Mouse (Mus musculus): ENCODE measurements around the gene Efna2. TPM values are rescaled to one million over a fixed set of nuclear protein-coding genes. Genes with fewer than 3 reads are reported as not detected.

Gene Efna2
- polyA plus RNA-seq, 1 experiment from 2014 or later, result 0.53 TPM

- H3K27me3 ChIP-seq (ENCODE audit: control insufficient read depth, insufficient read depth, low read depth, low read length), result peaks cover 75% of the 10 kb centered on the region
- H3K9me3 ChIP-seq (replicated peaks; ENCODE audit: control insufficient read depth, low read length), result no peaks in the 10 kb centered on the region
- H3K27ac ChIP-seq (ENCODE audit: low read length), result no peak overlapping the region
- H3K9ac ChIP-seq (ENCODE audit: low read depth, low read length), result no peak overlapping the region
- ATAC-seq (ENCODE audit: low read depth), result no peak
- H3K4me2 ChIP-seq (ENCODE audit: low read depth, low read length), result no peak overlapping the region
- no peaks in the 10 kb centered on the region for H3K36me3 ChIP-seq (ENCODE audit: control insufficient read depth, insufficient read depth)
- H3K4me1 ChIP-seq (ENCODE audit: control insufficient read depth, low read depth, low read length), result peaks cover 3% of the 10 kb centered on the region; the same call in 1 of the 2 replicates
- no peak overlapping the region for H3K4me3 ChIP-seq (ENCODE audit: low read depth, low read length)
- WGBS (ENCODE audit: insufficient replicate concordance), result 71% methylated on average over 10 of the region's 10 CpGs
Measured at GRCm38 (mm10) chr10:80187739-80188138, 8.5 kb downstream of the Efna2 start.

DNA sequence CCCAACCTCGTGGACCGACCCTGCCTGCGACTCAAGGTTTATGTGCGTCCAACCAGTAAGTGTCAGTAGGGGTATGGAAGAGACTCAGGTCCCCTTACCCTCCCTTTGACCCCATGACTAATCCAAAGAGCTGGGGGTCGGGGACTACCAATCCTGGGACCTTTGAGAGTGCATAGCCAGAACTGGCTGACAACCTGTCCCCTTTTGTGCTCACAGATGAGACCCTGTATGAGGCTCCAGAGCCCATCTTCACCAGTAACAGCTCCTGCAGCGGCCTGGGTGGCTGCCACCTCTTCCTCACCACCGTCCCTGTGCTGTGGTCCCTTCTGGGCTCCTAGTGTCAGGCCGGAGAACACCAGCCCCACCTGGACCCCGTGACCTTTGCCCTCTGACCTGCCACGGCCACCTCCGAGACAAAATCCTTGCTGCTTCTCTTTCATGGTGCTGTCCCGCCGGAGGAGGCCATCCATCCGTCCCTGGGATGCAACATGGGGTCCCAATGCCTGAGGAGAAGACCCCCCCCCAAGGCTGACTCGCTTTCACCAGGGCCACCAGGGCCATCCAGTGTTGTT lies 9.3 kb downstream of the Efna2 start:
- peaks cover 81% of the 10 kb centered on the region for H3K27me3 ChIP-seq (ENCODE audit: control insufficient read depth, insufficient read depth, low read depth, low read length)
- 70% methylated on average over 15 of the region's 15 CpGs for WGBS (ENCODE audit: insufficient replicate concordance)

GRCm38 (mm10) chr10:80189999-80190398 lies 10.7 kb downstream of the Efna2 start:
- no peak overlapping the region for H3K27ac ChIP-seq (ENCODE audit: low read length)
- peaks cover 3% of the 10 kb centered on the region; the same call in 1 of the 2 replicates for H3K4me1 ChIP-seq (ENCODE audit: control insufficient read depth, low read depth, low read length)
- H3K36me3 ChIP-seq (ENCODE audit: control insufficient read depth, insufficient read depth), result no peaks in the 10 kb centered on the region
- 5% methylated on average over 21 of the region's 21 CpGs for WGBS (ENCODE audit: insufficient replicate concordance)
- H3K9me3 ChIP-seq (replicated peaks; ENCODE audit: control insufficient read depth, low read length), result no peaks in the 10 kb centered on the region
- H3K27me3 ChIP-seq (ENCODE audit: control insufficient read depth, insufficient read depth, low read depth, low read length), result peaks cover 79% of the 10 kb centered on the region
- peak overlapping the region; percentile 33 for H3K4me3 ChIP-seq (ENCODE audit: low read depth, low read length)
- no peak for ATAC-seq (ENCODE audit: low read depth)
- no peak overlapping the region for H3K9ac ChIP-seq (ENCODE audit: low read depth, low read length)
- H3K4me2 ChIP-seq (ENCODE audit: low read depth, low read length), result peak overlapping the region; percentile 55

More for the DNA sequence above, 9.3 kb downstream of the Efna2 start:
- H3K9me3 ChIP-seq (replicated peaks; ENCODE audit: control insufficient read depth, low read length), result no peaks in the 10 kb centered on the region
- no peak overlapping the region for H3K4me2 ChIP-seq (ENCODE audit: low read depth, low read length)
- H3K9ac ChIP-seq (ENCODE audit: low read depth, low read length), result no peak overlapping the region
- H3K4me3 ChIP-seq (ENCODE audit: low read depth, low read length), result no peak overlapping the region
- no peak overlapping the region for H3K27ac ChIP-seq (ENCODE audit: low read length)
- peaks cover 3% of the 10 kb centered on the region; the same call in 1 of the 2 replicates for H3K4me1 ChIP-seq (ENCODE audit: control insufficient read depth, low read depth, low read length)
- H3K36me3 ChIP-seq (ENCODE audit: control insufficient read depth, insufficient read depth), result no peaks in the 10 kb centered on the region
- ATAC-seq (ENCODE audit: low read depth), result no peak

DNA sequence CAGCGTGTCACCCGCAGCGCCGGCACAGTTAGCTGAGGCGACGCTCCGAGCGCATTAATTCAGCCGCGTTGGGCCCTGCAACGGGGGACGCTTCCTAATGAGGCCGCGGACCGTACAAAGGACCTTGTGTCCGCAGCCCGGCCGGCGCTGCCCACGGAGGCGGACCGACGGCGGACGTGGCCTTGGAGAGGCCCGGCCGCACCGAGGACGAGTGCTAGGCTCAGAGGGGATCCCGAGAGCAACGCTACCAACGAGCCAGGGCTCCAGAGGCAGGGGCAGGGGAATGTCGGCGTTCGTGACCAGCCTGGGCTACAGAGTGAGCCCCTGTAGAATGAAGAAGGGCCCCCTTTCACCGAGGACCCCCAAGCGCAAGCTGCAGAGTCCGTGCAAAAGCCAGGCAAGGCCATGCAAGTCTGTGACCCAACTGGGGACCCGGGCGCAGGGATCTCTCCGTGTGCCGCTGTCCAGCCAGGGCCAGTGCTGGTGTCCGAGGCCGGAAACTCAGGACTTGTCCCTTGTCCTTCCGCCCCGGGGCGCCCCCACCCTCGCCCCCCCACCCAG lies 11.3 kb downstream of the Efna2 start:
- Histone ChIP-seq H3K4me3 (ENCODE audit: low read depth, low read length) (peak overlapping the region; percentile 33), H3K4me2 (ENCODE audit: low read depth, low read length) (peak overlapping the region; percentile 55), H3K9ac (ENCODE audit: low read depth, low read length) (no peak overlapping the region), H3K36me3 (ENCODE audit: control insufficient read depth, insufficient read depth) (no peaks in the 10 kb centered on the region), H3K4me1 (ENCODE audit: control insufficient read depth, low read depth, low read length) (peaks cover 3% of the 10 kb centered on the region; the same call in 1 of the 2 replicates), H3K27me3 (ENCODE audit: control insufficient read depth, insufficient read depth, low read depth, low read length) (peaks cover 76% of the 10 kb centered on the region), H3K27ac (ENCODE audit: low read length) (no peak overlapping the region), H3K9me3 (replicated peaks; ENCODE audit: control insufficient read depth, low read length) (no peaks in the 10 kb centered on the region)
- ATAC-seq (ENCODE audit: low read depth), result no peak
- WGBS (ENCODE audit: insufficient replicate concordance), result under 1% methylated on average over 44 of the region's 48 CpGs

DNA sequence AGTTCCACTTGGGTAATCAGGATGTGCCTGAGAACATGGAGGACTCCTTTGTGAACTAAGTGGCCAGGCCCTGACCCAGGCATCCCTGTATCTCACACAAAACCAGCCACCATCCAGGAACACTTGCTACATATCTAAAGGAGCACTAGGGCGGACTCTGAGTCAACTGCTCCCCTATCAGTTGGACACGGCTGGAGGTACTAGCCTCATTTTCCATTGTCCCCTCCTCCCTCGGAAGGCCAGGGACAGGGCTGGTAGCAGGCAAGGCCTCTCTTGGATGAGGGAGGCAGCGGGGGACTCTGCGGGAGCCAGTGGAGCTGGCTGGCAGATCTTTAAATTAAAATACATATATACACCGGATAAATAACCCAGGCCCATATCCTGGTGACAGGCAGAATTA lies 14.7 kb downstream of the Efna2 start:
- no peak overlapping the region for H3K4me2 ChIP-seq (ENCODE audit: low read depth, low read length)
- peaks cover 3% of the 10 kb centered on the region; the same call in 1 of the 2 replicates for H3K4me1 ChIP-seq (ENCODE audit: control insufficient read depth, low read depth, low read length)
- no peaks in the 10 kb centered on the region for H3K36me3 ChIP-seq (ENCODE audit: control insufficient read depth, insufficient read depth)
- H3K9ac ChIP-seq (ENCODE audit: low read depth, low read length), result no peak overlapping the region
- H3K27ac ChIP-seq (ENCODE audit: low read length), result no peak overlapping the region
- H3K27me3 ChIP-seq (ENCODE audit: control insufficient read depth, insufficient read depth, low read depth, low read length), result peaks cover 44% of the 10 kb centered on the region
- 55% methylated on average over 6 of the region's 6 CpGs for WGBS (ENCODE audit: insufficient replicate concordance)
- ATAC-seq (ENCODE audit: low read depth), result no peak
- H3K4me3 ChIP-seq (ENCODE audit: low read depth, low read length), result no peak overlapping the region
- H3K9me3 ChIP-seq (replicated peaks; ENCODE audit: control insufficient read depth, low read length), result no peaks in the 10 kb centered on the region

- Histone ChIP-seq H3K9me3 (replicated peaks; ENCODE audit: control insufficient read depth, low read length) (no peaks in the 10 kb centered on the region), H3K27me3 (ENCODE audit: control insufficient read depth, insufficient read depth, low read depth, low read length) (peaks cover 39% of the 10 kb centered on the region), H3K4me2 (ENCODE audit: low read depth, low read length) (no peak overlapping the region), H3K9ac (ENCODE audit: low read depth, low read length) (no peak overlapping the region), H3K4me3 (ENCODE audit: low read depth, low read length) (no peak overlapping the region), H3K36me3 (ENCODE audit: control insufficient read depth, insufficient read depth) (no peaks in the 10 kb centered on the region), H3K27ac (ENCODE audit: low read length) (no peak overlapping the region), H3K4me1 (ENCODE audit: control insufficient read depth, low read depth, low read length) (peaks cover 3% of the 10 kb centered on the region; the same call in 1 of the 2 replicates)
- ATAC-seq (ENCODE audit: low read depth), result no peak
- 55% methylated on average over 8 of the region's 8 CpGs for WGBS (ENCODE audit: insufficient replicate concordance)
Measured at GRCm38 (mm10) chr10:80194441-80194840, 15.2 kb downstream of the Efna2 start.

GRCm38 (mm10) chr10:80196167-80196566 lies 16.9 kb downstream of the Efna2 start:
- ATAC-seq (ENCODE audit: low read depth), result no peak
- WGBS (ENCODE audit: insufficient replicate concordance), result 79% methylated on average over 1 of the region's 1 CpGs

GRCm38 (mm10) chr10:80196778-80197581 lies 17.7 kb downstream of the Efna2 start:
- no peak for ATAC-seq (ENCODE audit: low read depth)
- no peaks in the 10 kb centered on the region for H3K4me1 ChIP-seq (ENCODE audit: control insufficient read depth, low read depth, low read length)
- H3K9ac ChIP-seq (ENCODE audit: low read depth, low read length), result no peak overlapping the region
- H3K27ac ChIP-seq (ENCODE audit: low read length), result no peak overlapping the region
- no peaks in the 10 kb centered on the region for H3K36me3 ChIP-seq (ENCODE audit: control insufficient read depth, insufficient read depth)
- peaks cover 14% of the 10 kb centered on the region for H3K27me3 ChIP-seq (ENCODE audit: control insufficient read depth, insufficient read depth, low read depth, low read length)
- no peaks in the 10 kb centered on the region for H3K9me3 ChIP-seq (replicated peaks; ENCODE audit: control insufficient read depth, low read length)
- H3K4me3 ChIP-seq (ENCODE audit: low read depth, low read length), result no peak overlapping the region
- WGBS (ENCODE audit: insufficient replicate concordance), result 71% methylated on average over 33 of the region's 33 CpGs
- H3K4me2 ChIP-seq (ENCODE audit: low read depth, low read length), result no peak overlapping the region

More at GRCm38 (mm10) chr10:80196167-80196566, 16.9 kb downstream of the Efna2 start:
- no peak overlapping the region for H3K4me3 ChIP-seq (ENCODE audit: low read depth, low read length)
- H3K27ac ChIP-seq (ENCODE audit: low read length), result no peak overlapping the region
- H3K9me3 ChIP-seq (replicated peaks; ENCODE audit: control insufficient read depth, low read length), result no peaks in the 10 kb centered on the region
- H3K27me3 ChIP-seq (ENCODE audit: control insufficient read depth, insufficient read depth, low read depth, low read length), result peaks cover 22% of the 10 kb centered on the region
- H3K4me2 ChIP-seq (ENCODE audit: low read depth, low read length), result no peak overlapping the region
- H3K36me3 ChIP-seq (ENCODE audit: control insufficient read depth, insufficient read depth), result no peaks in the 10 kb centered on the region
- H3K4me1 ChIP-seq (ENCODE audit: control insufficient read depth, low read depth, low read length), result no peaks in the 10 kb centered on the region
- no peak overlapping the region for H3K9ac ChIP-seq (ENCODE audit: low read depth, low read length)

Data from liver, embryonic 16.5 days (tissue).